Mouse (Mus musculus) liver, adult 2 months (tissue): ENCODE results near the gene Setd1a. TPM values are rescaled to one million over a fixed set of nuclear protein-coding genes. Genes with fewer than 3 reads are reported as not detected.

Experiments used
- DNase-seq: peaks from one replicate; pipeline ENCODE4 v3.0.0-alpha.2; 2011; ENCODE audit warnings: low read depth, low spot score; ENCODE audit errors: extremely low read depth
- H3K27ac ChIP-seq: fragments of 200-500 bp; replicated peaks from 2 replicates; pipeline ENCODE4 v1.5.1; 2012; ENCODE audit warnings: low read depth, mild to moderate bottlenecking, control low read depth, inconsistent platforms, low read length; ENCODE audit not compliant: insufficient read depth
- H3K27me3 ChIP-seq: fragments of 200-500 bp; 2 replicates; pipeline ENCODE4 v1.6.1; 2012; ENCODE audit warnings: mild to moderate bottlenecking, moderate library complexity, low read length, inconsistent platforms; ENCODE audit not compliant: control insufficient read depth, insufficient read depth
- H3K36me3 ChIP-seq: fragments of 200-500 bp; 2 replicates; pipeline ENCODE4 v1.6.1; 2012; ENCODE audit warnings: low read length, inconsistent platforms; ENCODE audit not compliant: control insufficient read depth, insufficient read depth
- H3K4me1 ChIP-seq: fragments of 200-500 bp; 2 replicates; pipeline ENCODE4 v1.6.1; 2011; ENCODE audit warnings: low read length; ENCODE audit not compliant: control insufficient read depth, insufficient read depth
- H3K4me3 ChIP-seq: fragments of 200-500 bp; 2 replicates; pipeline ENCODE4 v1.5.1; 2011; ENCODE audit warnings: low read depth, mild to moderate bottlenecking, control low read depth, low read length, moderate library complexity; ENCODE audit not compliant: insufficient read depth
- H3K79me2 ChIP-seq: fragments of 200-500 bp; 2 replicates; pipeline ENCODE4 v1.6.1; 2012; ENCODE audit warnings: inconsistent platforms, mild to moderate bottlenecking, low read length, moderate library complexity; ENCODE audit not compliant: control insufficient read depth, insufficient read depth
- H3K9ac ChIP-seq: fragments of 200-500 bp; 2 replicates; pipeline ENCODE4 v1.6.1; 2012; ENCODE audit warnings: low read depth, mild to moderate bottlenecking, control low read depth, inconsistent platforms, low read length
- CTCF ChIP-seq: fragments of 200-500 bp; IDR thresholded peaks from 2 replicates; pipeline ENCODE4 v1.5.1; 2011; ENCODE audit warnings: low read depth, low read length, control low read depth
- POLR2A ChIP-seq: fragments of 200-500 bp; IDR thresholded peaks from 2 replicates; pipeline ENCODE4 v1.6.1; 2011; ENCODE audit warnings: low read length, control low read depth; ENCODE audit not compliant: insufficient read depth; ENCODE audit errors: extremely low read depth
- WGBS: fragments of 180-500 bp; shearing (Covaris S2); methylation state at CpG from one replicate; pipeline ENCODE4 v1.1.7; 2018; 5-methylcytosine and 5-hydroxymethylcytosine counted together
- polyA plus RNA-seq: library from polyadenylated mRNA; depleted of rRNA; stranded (reverse); fragments of >200 nt; gene quantifications from 2 replicates; pipeline ENCODE4 v1.2.3, GENCODE M21; 2012
- total RNA-seq: library from RNA; depleted of rRNA; stranded (reverse); fragments of >200 nt; gene quantifications from 2 replicates; pipeline ENCODE4 v1.2.3, GENCODE M21; 2014

The Setd1a gene
- total and polyA plus RNA-seq, 2 experiments = 2.6 to 7.8 TPM

GRCm38 (mm10) chr7:127750131-127751127 lies 26.0 kb upstream of the Setd1a start:
- 94% methylated on average over 19 of the region's 19 CpGs for WGBS
- no peak for DNase-seq

GRCm38 (mm10) chr7:127751619-127752018 lies 24.9 kb upstream of the Setd1a start:
- no peak for TF ChIP-seq CTCF
- no peak for TF ChIP-seq POLR2A
- no peaks in the 10 kb centered on the region for H3K79me2 ChIP-seq
- H3K36me3 ChIP-seq = peaks cover 7% of the 10 kb centered on the region; the same call in 1 of the 2 replicates
- H3K9ac ChIP-seq = no peak overlapping the region
- no peak for DNase-seq
- H3K27me3 ChIP-seq = no peaks in the 10 kb centered on the region
- WGBS = 94% methylated on average over 5 of the region's 5 CpGs
- H3K4me3 ChIP-seq = no peak overlapping the region
- H3K4me1 ChIP-seq = no peaks in the 10 kb centered on the region
- H3K27ac ChIP-seq = no peak overlapping the region

More at GRCm38 (mm10) chr7:127750131-127751127, 26.0 kb upstream of the Setd1a start:
- Histone ChIP-seq H3K4me3 (no peak overlapping the region), H3K36me3 (peaks cover 7% of the 10 kb centered on the region; the same call in 1 of the 2 replicates), H3K27me3 (no peaks in the 10 kb centered on the region), H3K4me1 (no peaks in the 10 kb centered on the region), H3K27ac (no peak overlapping the region), H3K79me2 (no peaks in the 10 kb centered on the region), H3K9ac (no peak overlapping the region)
- TF ChIP-seq CTCF (no peak), POLR2A (no peak)

DNA sequence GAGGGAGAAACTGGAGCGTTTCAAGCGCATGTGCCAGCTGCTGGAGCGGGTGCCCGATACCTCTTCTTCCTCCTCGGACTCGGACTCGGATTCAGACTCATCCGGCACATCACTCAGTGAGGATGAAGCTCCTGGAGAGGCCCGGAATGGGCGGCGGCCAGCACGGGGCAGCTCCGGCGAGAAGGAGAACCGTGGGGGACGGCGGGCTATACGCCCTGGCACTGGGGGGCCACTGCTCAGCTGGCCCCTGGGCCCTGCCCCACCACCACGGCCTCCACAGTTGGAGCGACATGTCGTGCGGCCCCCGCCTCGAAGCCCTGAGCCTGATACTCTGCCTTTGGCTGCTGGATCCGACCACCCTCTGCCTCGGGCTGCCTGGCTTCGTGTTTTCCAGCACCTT lies 24.4 kb upstream of the Setd1a start:
- TF ChIP-seq CTCF = no peak
- TF ChIP-seq POLR2A = no peak
- no peak for DNase-seq
- no peaks in the 10 kb centered on the region for H3K4me1 ChIP-seq
- no peaks in the 10 kb centered on the region for H3K27me3 ChIP-seq
- no peak overlapping the region for H3K9ac ChIP-seq
- peaks cover 7% of the 10 kb centered on the region; the same call in 1 of the 2 replicates for H3K36me3 ChIP-seq
- WGBS = 97% methylated on average over 27 of the region's 27 CpGs
- no peaks in the 10 kb centered on the region for H3K79me2 ChIP-seq
- no peak overlapping the region for H3K27ac ChIP-seq
- H3K4me3 ChIP-seq = no peak overlapping the region

DNA sequence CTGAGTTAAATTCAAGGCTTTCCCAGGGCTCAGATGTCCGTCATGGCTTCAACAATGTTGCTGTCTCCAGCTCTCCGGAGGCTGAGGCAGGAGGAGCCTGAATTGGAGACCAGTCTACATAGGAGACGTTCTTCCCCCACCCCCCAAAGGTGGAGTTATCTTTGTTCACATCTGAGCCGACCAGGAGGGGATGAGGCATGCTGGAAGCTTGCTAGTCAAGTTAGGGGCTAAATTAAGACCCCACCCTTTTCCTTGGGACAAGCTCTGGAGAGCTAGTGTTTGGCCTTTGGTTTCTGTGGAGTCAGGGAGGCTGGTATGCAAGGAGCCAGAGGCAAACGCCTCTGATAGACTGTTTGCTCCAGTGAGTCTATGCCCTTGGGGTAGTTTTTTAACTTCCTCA lies 23.3 kb upstream of the Setd1a start:
- no peaks in the 10 kb centered on the region for H3K4me1 ChIP-seq
- H3K9ac ChIP-seq = no peak overlapping the region
- H3K79me2 ChIP-seq = no peaks in the 10 kb centered on the region
- H3K4me3 ChIP-seq = no peak overlapping the region
- H3K27ac ChIP-seq = no peak overlapping the region
- 80% methylated on average over 5 of the region's 5 CpGs for WGBS
- H3K36me3 ChIP-seq = peaks cover 7% of the 10 kb centered on the region; the same call in 1 of the 2 replicates
- no peak for DNase-seq
- TF ChIP-seq CTCF = no peak
- TF ChIP-seq POLR2A = no peak
- H3K27me3 ChIP-seq = no peaks in the 10 kb centered on the region

DNA sequence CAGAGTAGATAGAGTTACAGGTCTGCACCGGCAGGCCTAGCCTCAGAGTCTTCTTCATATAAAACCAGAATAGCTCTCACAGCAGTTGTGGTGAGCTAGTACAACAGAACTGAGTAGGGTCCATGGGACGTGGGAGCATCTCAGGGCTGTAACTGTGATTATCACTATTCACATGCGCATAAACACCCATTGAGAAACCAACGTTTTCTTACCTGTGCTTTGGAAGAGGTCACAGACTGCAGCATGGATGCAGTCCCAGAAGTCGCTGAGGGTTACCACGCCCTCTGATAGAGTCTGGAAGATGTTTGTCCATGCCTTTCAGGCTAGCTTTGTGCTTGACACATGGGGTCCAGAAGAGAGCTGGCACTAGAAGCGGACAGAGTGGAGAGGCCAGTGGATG lies 22.7 kb upstream of the Setd1a start:
- DNase-seq = no peak
- no peaks in the 10 kb centered on the region for H3K4me1 ChIP-seq
- H3K79me2 ChIP-seq = no peaks in the 10 kb centered on the region
- H3K9ac ChIP-seq = no peak overlapping the region
- TF ChIP-seq CTCF (no peak), POLR2A (no peak)
- H3K27me3 ChIP-seq = no peaks in the 10 kb centered on the region
- H3K4me3 ChIP-seq = no peak overlapping the region
- WGBS = 90% methylated on average over 7 of the region's 7 CpGs
- no peak overlapping the region for H3K27ac ChIP-seq
- H3K36me3 ChIP-seq = peaks cover 7% of the 10 kb centered on the region; the same call in 1 of the 2 replicates
